Mouse (Mus musculus) lung, postnatal 0 days (tissue): ENCODE measurements at regions not wholly inside any gene's neighbourhood (a gene's known extent, or its start where the extent isn't known, plus 50 kb on each side); places are given as distances from the start of the nearest gene placed in this dataset.
A peak's percentile ranks its signal among the peaks of the same experiment; 100 is the strongest.

Experiments
- ATAC-seq: fragments of 200-750 bp; cut with Nextera tagmentation; 2 replicates; pipeline ENCODE4 v1.8.0; 2017; ENCODE audit warnings: moderate library complexity
- DNase-seq: peaks from one replicate; pipeline ENCODE4 v3.0.0-alpha.2; 2016; ENCODE audit warnings: low spot score
- H3K27ac ChIP-seq: fragments of 300-500 bp; sonication (generic); 2 replicates; pipeline ENCODE4 v1.5.1; 2014; ENCODE audit warnings: antibody characterized with exemption, mild to moderate bottlenecking, low read length, mixed read lengths
- H3K27me3 ChIP-seq: fragments of 300-500 bp; sonication (generic); replicated peaks from 2 replicates; pipeline ENCODE4 v1.6.1; 2014; ENCODE audit warnings: low read length, mixed read lengths; ENCODE audit not compliant: insufficient read depth
- H3K36me3 ChIP-seq: fragments of 300-500 bp; sonication (generic); 2 replicates; pipeline ENCODE4 v1.6.1; 2014; ENCODE audit warnings: low read length, mixed read lengths; ENCODE audit not compliant: insufficient read depth
- H3K4me1 ChIP-seq: fragments of 300-500 bp; sonication (generic); 2 replicates; pipeline ENCODE4 v1.6.1; 2014; ENCODE audit warnings: antibody characterized with exemption, low read depth, low read length, mixed read lengths; ENCODE audit not compliant: insufficient read depth
- H3K4me2 ChIP-seq: fragments of 300-500 bp; sonication (generic); replicated peaks from 2 replicates; pipeline ENCODE4 v1.6.1; 2014; ENCODE audit warnings: low read depth, mild to moderate bottlenecking, low read length, moderate library complexity, mixed read lengths
- H3K4me3 ChIP-seq: fragments of 300-500 bp; sonication (generic); 2 replicates; pipeline ENCODE4 v1.5.1; 2014; ENCODE audit warnings: low read depth, low read length
- H3K9ac ChIP-seq: fragments of 300-500 bp; sonication (generic); replicated peaks from 2 replicates; pipeline ENCODE4 v1.6.1; 2014; ENCODE audit warnings: low read depth, mild to moderate bottlenecking
- H3K9me3 ChIP-seq: fragments of 300-500 bp; sonication (generic); 2 replicates; pipeline ENCODE4 v1.6.1; 2016; ENCODE audit warnings: low read length, mixed read lengths
- CTCF ChIP-seq: IDR thresholded peaks from 2 replicates; pipeline ENCODE4 v1.5.1; 2016; ENCODE audit warnings: antibody characterized with exemption, mild to moderate bottlenecking
- EP300 ChIP-seq: IDR thresholded peaks from 2 replicates; pipeline ENCODE4 v1.6.1; 2016; ENCODE audit warnings: antibody characterized with exemption, mild to moderate bottlenecking, control low read depth
- WGBS: fragments of 180-500 bp; shearing (Covaris S2); extraction: QIAGEN DNeasy Blood & Tissue Kit; methylation state at CpG from one replicate; pipeline ENCODE4 v1.1.7; 2014; 5-methylcytosine and 5-hydroxymethylcytosine counted together

- H3K4me2 ChIP-seq: no peak overlapping the region
- no peak overlapping the region for H3K4me3 ChIP-seq
- H3K9ac ChIP-seq: no peak overlapping the region
- no peak for DNase-seq
- H3K27ac ChIP-seq: no peak overlapping the region
- ATAC-seq: no peak
- H3K27me3 ChIP-seq: no peaks in the 10 kb centered on the region
- no peaks in the 10 kb centered on the region for H3K36me3 ChIP-seq
- no peaks in the 10 kb centered on the region for H3K9me3 ChIP-seq
- 60% methylated on average over 8 of the region's 8 CpGs for WGBS
- TF ChIP-seq EP300: no peak
- no peak for TF ChIP-seq CTCF
- H3K4me1 ChIP-seq: no peaks in the 10 kb centered on the region
These were observed 132.8 kb upstream of the Slc35f3 start for GRCm38 (mm10) chr8:126165486-126166095.

GRCm38 (mm10) chr8:126166394-126166793, 132.0 kb upstream of the Slc35f3 start:
- Histone ChIP-seq H3K27me3 (no peaks in the 10 kb centered on the region), H3K4me3 (no peak overlapping the region), H3K4me2 (no peak overlapping the region), H3K36me3 (no peaks in the 10 kb centered on the region), H3K9me3 (no peaks in the 10 kb centered on the region), H3K4me1 (no peaks in the 10 kb centered on the region), H3K9ac (no peak overlapping the region), H3K27ac (no peak overlapping the region)
- no peak for ATAC-seq
- DNase-seq: no peak
- WGBS: 51% methylated on average over 7 of the region's 7 CpGs
- TF ChIP-seq CTCF: no peak
- TF ChIP-seq EP300: no peak

GRCm38 (mm10) chr8:126174451-126174850, 123.9 kb upstream of the Slc35f3 start:
- no peak for ATAC-seq
- 64% methylated on average over 7 of the region's 7 CpGs for WGBS

GRCm38 (mm10) chr8:126176305-126176704, 122.1 kb upstream of the Slc35f3 start:
- DNase-seq: no peak

More at GRCm38 (mm10) chr8:126174451-126174850, 123.9 kb upstream of the Slc35f3 start:
- Histone ChIP-seq H3K27ac (no peak overlapping the region), H3K4me3 (no peak overlapping the region), H3K36me3 (no peaks in the 10 kb centered on the region), H3K9ac (no peak overlapping the region), H3K27me3 (no peaks in the 10 kb centered on the region), H3K4me1 (no peaks in the 10 kb centered on the region), H3K9me3 (no peaks in the 10 kb centered on the region), H3K4me2 (no peak overlapping the region)
- TF ChIP-seq EP300 (no peak), CTCF (no peak)
- DNase-seq: no peak

GRCm38 (mm10) chr8:126177855-126178254, 120.5 kb upstream of the Slc35f3 start:
- Histone ChIP-seq H3K9ac (no peak overlapping the region), H3K9me3 (no peaks in the 10 kb centered on the region), H3K4me2 (no peak overlapping the region), H3K27ac (no peak overlapping the region), H3K4me3 (no peak overlapping the region), H3K27me3 (no peaks in the 10 kb centered on the region), H3K4me1 (no peaks in the 10 kb centered on the region), H3K36me3 (no peaks in the 10 kb centered on the region)
- TF ChIP-seq EP300 (peak; percentile 33; the same call in 1 of the 2 replicates), CTCF (no peak)
- WGBS: 39% methylated on average over 10 of the region's 10 CpGs
- DNase-seq (peak; percentile 55), ATAC-seq (peak; percentile 71)

More at GRCm38 (mm10) chr8:126176305-126176704, 122.1 kb upstream of the Slc35f3 start:
- Histone ChIP-seq H3K4me1 (no peaks in the 10 kb centered on the region), H3K4me3 (no peak overlapping the region), H3K9me3 (no peaks in the 10 kb centered on the region), H3K36me3 (no peaks in the 10 kb centered on the region), H3K27ac (no peak overlapping the region), H3K27me3 (no peaks in the 10 kb centered on the region), H3K4me2 (no peak overlapping the region), H3K9ac (no peak overlapping the region)
- no peak for TF ChIP-seq CTCF
- no peak for TF ChIP-seq EP300
- ATAC-seq: no peak
- WGBS: 91% methylated on average over 7 of the region's 7 CpGs

- Histone ChIP-seq H3K36me3 (no peaks in the 10 kb centered on the region), H3K4me2 (no peak overlapping the region), H3K9ac (no peak overlapping the region), H3K9me3 (no peaks in the 10 kb centered on the region), H3K27me3 (no peaks in the 10 kb centered on the region), H3K4me1 (no peaks in the 10 kb centered on the region), H3K27ac (no peak overlapping the region), H3K4me3 (no peak overlapping the region)
- ATAC-seq (peak; percentile 81), DNase-seq (peak; percentile 71)
- 29% methylated on average over 5 of the region's 5 CpGs for WGBS
- peak; percentile 76 for TF ChIP-seq EP300
- no peak for TF ChIP-seq CTCF
These were observed 109.5 kb upstream of the Slc35f3 start for GRCm38 (mm10) chr8:126188741-126189285.
